Mouse (Mus musculus): ENCODE results near the gene Srl.
A peak's percentile ranks its signal among the peaks of the same experiment; 100 is the strongest.
"Not testable (repeated sequence)": the region's sequence is repeated elsewhere in the genome, so short reads cannot be mapped to it uniquely, and the experiment has no call there.

Srl gene

DNA sequence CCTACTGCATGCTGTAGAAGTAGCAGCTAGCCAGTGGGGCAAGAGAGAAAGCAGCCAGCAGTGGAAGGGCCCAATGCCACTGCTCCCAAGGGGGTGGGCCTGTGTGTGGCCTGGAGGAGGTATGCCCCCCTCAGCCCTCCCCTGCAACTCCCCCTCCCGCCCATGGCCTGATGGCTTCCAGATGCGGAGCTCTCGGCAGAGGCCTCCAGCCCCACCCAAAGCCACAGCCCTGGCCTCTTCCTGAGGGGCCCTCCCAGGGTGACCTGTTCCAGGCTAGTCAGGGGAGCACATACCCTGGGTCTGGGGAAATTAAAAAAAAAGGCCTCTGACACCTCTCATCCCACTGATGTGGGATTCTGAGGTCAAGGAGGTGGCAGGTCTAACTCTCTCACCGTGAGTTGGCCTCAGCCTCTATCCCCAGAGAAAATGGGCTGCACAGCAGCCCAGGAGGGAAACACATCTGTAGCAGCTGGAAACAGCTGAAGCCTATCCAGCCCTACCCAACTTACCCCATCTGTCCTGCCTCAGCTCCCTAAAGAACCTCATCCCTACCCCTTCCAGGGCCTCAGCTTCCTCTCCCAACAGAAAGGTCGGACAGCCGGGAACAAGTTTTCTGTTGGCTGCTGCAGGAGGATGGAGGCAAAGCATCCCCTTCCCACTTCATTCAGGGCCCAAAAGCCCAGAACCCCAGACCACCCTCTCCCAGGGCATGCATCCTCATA, 11.4 kb upstream of the Srl start:
- no peak for DNase-seq (ENCODE audit: low spot score in 2 of 2)

DNA sequence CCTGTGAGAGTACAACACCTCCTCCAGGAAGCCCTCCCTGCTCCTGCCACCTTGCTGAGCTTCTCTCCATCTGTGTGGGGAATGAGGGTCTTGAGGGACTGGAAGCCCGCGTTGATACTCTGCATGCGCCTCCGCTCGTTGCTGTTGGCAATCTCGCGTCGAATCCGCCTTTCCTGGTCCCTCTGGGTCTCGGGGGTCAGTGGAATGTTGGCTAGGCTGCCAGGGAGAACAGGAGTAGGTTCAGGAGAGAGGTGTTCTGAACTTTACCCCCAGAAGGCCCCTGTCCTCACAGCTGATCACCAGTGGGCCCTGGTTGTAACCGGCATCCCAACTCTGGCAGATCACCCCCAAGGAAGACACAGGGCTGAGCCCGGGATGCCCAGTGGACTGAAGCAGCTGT, 10.3 kb upstream of the Srl start:
- no peak for DNase-seq (ENCODE audit: low spot score in 2 of 2)

DNA sequence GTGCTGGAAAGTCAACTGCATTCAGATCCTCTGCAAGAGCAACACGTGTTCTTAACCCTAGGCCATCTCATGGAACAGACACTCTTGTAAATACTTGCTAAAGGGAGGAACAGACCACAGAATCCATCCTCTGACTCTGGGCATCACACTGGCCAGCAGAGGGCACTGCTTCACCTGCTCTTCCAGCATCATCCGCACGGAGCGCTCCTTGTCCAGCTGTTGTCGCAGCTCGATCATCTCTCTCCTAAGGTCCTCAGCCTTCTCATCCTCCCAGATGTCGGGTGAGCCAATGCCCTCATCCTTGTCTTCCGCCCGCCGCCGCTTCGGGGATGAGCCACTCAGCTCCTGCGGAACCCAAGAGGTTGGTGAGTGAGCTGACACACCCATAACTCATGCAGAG, 9.4 kb upstream of the Srl start:
- peak in 1 of 2 experiments; percentile 59 for DNase-seq (ENCODE audit: low spot score in 2 of 2)

DNA sequence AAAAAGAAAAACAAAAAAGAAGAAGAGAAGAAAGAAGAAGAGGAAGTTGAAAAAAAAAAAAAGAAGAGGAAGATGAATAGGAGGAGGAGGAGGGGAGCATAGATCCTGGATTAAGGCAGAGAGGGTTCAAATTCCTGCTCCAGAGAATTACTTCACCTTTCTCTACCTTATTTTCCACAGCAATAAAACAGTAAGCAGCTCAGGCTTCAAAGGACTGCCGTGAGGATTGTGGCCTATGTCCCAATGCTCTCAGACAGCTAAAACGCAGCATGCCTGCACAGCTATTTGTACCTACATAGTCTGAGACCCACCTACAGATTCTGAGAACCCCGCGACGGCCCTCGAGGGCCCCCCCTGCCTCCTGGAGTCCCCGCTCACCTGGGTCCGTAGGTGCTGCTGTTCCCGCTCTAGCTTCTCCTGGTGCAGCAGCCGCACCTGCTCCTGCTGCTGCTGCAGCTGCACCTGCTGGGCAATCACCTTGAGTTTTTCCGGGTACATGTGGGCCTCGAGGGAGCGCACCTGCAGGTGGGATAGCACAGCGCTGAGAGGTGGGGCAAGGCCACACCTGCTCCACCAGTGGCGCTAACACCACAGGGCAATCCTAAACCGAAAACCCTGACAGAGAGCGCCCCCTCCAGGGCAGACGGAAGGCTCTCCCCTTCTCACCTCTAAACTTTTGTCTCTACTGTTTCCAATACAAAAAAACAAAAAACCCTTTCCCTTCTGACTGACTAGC, 7.5 kb upstream of the Srl start:
- no peak for DNase-seq (ENCODE audit: low spot score in 2 of 2)

DNA sequence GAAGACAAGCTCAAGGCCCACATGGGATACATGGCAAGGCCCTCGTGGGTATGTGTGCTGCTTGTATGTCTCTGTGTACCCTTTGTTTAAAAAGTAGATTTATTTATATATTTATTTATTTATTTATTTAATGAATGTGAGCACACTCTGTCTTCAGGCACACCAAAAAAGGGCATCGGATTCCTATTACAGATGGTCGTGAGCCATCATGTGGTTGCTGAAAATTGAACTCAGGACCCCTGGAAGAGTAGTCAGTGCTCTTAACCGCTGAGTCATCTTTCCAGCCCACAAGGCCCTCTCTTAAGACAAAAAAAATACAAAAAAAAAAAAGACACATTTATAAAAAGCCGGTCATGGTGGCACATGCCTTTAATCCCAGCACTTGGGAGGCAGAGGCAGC, 6.0 kb upstream of the Srl start:
- DNase-seq (ENCODE audit: low spot score in 2 of 2) = no peak

DNA sequence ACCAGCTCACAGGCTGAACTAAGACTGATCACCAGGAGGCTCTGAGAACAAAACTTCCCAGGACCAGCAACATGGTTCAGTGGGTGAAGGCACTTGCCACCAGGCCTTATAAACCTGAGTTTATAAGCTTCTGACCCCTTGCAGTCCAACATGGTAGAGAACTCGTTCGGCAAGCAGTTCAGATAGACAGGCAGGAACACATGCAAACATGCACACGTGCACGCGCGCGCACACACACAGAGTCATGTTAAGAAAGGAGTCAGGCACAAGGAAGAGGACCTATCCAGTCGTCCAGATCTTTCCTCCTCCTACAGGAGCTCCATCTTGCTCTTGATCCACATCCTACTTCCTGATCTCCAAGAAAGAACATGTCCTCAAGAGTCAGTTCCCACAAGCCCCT, 5.2 kb upstream of the Srl start:
- DNase-seq (ENCODE audit: low spot score in 2 of 2) = no peak

DNA sequence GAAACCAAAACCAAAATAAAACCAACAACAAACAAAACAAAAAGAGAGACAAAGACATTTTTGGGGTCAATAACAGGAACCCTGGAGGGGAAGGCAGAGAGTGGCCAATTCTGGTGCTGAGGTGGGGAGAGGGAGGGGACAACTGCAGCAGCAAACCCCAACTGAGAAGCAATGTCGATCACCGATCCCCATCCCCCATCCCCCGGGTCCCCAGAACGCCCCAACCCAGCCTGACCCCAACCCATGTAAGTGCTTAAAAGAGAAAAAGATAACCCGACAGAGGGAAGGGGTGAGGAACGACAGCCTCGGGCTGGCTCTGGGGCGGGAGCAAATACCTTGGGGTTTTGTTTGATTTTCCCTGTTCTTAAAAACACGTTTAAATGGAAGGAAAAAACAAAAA, 3.2 kb upstream of the Srl start:
- no peak for DNase-seq (ENCODE audit: low spot score in 2 of 2)

DNA sequence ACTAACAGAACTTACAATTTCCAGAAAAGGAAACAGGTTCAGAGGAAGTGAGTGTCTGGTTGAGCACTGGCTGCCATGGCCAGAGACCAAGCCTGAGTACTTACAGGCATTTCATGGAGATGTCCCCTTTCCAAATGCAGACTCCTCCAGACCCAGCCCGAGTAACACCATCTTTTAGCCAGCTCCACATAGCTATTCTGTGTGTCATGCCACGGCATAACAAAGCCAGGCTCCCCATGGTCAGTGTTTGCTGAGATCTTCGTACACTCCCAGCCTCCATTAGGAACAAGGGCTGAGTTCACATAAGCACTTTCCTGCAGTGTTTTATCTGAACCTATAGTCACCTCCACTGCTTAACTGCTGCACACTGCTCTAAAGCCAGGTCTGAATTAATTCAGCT, 1.6 kb upstream of the Srl start:
- DNase-seq (ENCODE audit: low spot score in 2 of 2) = no peak

DNA sequence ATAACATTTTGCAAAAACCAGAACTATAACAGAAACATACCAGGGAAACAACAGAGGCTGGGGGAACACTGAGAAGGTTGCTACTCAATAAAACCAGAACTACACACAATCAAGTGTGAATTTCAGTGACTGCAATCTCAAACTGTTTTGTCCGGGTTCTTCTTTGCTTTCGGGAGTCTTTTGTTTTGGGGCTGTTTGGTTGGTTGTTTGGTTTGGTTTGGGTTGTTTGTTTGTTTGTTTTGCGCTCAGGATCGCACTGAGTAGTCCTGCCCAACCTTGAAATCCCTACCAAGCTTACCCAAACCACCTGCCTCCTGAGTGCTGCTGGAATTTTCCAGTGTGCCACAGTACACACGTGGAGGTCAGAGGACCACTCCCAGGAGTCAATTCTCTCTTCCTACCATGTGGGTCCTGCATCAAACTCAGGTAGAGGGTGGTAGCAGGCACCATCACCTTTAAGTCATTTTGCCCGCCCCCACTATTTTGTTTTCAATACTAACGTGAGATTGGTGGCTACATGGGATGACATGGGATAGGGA, 689 bp upstream of the Srl start:
- DNase-seq (ENCODE audit: low spot score in 2 of 2) = no peak

DNA sequence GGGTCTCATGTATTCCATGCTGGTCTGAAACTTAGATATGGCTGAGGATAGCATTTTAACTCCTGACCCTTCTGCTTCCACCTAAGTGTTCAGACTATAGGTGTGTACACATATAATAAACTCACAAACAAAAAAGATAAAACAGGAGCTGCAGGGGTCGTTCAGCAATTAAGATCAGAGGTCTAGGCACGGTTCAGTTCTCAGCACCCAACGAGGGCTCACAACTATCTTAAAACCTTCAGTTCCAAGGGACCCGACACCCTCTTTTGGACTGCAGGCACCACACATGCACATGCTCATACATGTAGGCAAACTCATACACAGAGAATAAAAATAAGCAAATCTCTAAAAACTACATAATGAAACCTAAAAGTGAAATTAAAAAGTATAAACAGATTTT, 583 bp downstream of the Srl start:
- no peak for DNase-seq (ENCODE audit: low spot score in 2 of 2)

DNA sequence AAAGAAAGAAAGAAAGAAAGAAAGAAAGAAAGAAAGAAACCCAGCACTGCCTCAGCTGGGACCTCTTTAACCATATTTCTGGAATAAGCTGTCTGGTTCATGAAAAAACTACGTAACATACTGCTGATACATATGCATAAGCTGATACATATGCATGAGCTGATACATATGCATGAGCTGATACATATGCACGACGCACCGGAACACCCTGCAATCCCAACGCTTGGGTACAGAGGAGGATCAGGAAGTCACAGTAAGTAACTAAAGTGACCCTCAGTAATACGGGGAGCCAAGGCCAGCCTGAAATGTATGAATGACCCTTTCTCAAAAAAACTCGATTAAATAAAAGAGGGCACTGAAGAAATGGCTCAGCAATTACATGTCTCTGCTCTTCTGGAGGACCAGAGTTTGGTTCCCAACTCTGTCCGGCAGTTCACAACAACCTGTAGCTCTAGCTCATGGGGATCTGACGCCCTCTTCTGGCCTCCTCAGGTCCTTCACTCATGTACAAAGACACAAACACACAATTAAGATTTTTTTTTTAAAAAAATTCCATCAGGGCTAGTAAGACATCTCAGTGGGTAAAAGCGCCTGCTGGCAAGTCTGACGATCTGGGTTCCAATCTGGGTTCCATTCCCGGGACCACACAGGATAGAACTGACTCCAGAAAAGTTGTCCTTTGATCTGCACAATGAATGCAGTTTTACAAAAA, 1.4 kb downstream of the Srl start:
- DNase-seq (ENCODE audit: low spot score in 2 of 2) = no peak

DNA sequence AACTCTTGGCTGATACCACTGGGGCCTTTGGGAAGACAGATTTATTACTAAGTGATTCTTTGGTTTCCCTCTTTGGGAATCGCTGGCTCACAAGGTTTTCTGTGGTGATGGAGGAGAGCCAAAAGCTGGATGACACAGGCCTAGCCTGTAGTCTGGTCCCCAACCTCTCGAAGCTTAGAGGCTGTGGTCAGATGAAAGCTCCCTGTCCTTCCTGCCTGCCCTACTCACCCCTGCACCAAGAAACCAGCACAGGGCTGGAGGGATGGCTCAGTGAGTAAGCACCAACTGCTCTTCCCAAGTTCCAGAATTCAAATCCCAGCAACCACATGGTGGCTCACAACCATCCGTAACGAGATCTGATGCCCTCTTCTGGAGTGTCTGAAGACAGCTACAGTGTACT, 2.1 kb downstream of the Srl start:
- no peak for DNase-seq (ENCODE audit: low spot score in 2 of 2)

DNA sequence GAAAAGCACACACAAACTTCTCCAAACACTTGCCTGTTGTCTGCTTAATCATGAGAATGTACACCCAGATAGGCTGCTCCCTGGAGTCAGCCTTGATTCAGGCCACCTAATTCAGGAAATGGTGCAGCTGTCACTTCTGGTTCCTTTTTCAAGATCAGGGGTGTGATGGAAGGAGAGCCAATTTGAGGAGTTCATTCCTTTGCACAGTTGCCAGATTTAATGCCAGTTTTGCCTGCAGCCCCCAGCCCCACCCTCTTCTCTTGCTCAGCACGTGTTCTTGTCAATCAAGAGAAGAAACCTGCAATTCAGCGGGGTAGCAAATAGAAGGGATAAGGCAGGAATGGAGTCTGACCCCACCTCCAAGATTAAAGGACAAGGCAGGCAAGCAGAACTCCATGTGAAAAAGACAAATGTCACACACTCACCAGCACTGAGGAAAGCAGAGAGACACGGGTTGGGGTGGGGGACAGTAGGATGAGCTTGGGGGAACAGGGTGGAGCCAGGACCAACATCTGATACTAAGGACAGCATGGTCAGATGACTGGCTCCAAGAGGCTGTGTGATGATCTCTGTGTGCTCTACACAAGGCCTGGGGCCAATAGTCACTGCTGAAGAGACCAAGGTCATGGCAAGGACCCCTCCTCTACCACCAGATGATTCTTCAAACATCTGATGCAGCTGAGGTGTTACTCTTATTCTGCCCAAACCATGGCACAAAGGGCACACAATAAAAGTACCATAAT, 3.8 kb downstream of the Srl start:
- DNase-seq (ENCODE audit: low spot score in 2 of 2) = no peak

DNA sequence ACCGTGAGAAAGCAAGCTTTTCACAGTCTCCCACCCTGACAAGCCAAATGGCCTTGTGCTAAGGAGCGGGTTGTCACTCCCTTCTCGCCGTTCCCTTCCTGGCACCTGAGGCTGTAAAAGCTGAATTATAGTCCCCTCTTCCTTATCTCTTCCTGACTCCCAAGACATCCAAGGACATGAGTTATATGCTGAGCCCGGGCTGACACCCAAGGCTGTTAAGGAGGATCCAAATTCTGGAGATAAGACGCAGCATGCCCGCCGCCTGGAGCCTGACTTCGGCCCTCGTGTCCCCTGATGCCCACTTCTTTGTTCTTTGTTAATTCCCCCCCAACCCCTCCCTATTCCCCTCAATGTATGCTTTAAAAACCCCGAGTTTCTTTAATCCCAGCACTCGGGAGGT, 14.2 kb downstream of the Srl start:
- not testable (repeated sequence) for DNase-seq (ENCODE audit: low spot score in 2 of 2)

DNA sequence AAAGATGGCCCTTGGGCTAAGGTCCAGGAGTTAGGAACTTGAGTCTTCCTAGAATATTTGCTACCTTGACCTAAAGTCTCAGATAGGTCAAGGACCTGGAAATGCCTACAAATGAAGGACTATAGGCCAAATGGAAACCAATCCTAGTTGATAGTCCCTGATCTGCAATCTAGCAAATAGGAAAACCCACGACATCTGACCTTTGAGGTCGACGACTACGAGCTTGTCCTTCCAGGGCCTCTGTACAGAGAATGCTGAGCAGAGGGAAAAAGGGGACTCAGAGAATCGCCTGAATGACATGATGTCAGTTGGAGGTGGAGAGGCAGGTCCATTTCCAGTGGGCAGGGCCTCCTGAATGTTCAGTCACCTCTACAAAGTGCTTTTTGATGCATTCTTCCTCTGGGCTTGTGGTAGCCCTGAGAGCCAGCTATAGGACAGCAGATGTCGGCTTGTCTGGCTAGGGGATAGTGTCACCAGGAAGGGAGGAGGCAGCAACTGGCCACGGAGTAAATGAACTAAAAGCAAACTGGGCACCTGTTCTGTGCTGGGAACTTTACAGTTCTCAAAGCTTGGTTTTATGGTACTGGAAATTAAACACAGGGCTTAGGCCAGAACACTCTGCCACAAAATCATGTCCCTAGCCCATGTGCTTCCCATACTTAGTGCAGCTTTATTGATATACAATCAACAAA, 18.2 kb downstream of the Srl start:
- no peak for DNase-seq (ENCODE audit: low spot score in 2 of 2)

DNA sequence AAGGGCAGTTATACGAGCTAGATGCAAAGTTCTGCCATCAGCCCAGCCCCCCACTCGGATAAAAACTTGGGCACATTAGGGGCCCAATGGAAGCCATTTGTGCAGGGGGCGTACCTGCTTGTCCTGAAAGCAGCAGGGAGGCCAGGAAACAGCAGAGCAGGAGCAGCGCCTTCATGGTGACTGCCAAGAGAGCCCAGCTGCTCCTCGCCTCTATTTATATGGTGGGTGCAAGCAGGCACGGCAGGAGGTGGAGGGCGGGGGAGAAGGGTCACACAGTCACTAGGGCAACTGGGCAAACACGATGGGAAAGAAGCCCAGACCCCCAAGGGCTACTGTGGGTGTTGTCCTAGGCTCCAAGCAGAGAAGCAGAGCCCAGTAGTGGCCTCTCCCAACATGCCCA, 18.7 kb downstream of the Srl start:
- DNase-seq (ENCODE audit: low spot score in 2 of 2) = no peak

DNA sequence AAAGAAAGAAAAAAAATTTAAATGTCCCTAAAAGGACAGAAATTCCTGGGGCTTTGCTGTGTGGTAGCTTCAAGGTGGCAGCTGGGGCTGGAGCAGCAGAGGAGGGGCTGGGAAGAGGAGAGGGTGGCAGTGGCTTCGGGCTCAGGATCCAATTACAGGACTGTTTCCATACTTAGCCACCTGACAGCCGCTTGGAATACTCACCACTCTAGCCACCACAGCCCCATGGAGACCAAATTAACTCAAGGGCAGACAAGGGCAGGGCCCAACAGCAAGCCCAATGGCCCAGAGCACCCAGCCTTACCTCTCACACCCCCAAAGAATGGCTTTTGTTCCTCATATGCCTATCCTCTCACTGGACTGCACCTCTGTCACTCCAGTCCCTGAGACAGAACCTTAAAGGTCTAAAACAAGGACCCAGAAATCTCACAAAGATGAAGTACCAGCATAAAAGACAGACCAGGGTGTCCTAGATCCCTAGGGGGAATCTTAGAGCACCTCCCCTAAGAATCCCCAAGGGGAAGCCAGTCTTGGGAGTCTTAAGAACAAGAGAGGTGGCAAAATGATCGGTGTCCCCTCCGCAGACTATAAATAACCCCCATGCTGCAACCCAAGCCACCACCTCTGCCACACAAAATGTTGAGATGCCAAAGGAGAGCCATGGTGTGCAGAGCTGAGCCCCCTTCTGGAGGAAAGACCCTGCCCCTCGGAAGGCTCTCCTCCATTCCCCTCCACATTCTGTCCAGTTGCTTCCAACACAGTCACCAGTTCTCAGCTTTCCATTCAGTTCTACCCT, 19.7 kb downstream of the Srl start:
- DNase-seq (ENCODE audit: low spot score in 2 of 2) = no peak

DNA sequence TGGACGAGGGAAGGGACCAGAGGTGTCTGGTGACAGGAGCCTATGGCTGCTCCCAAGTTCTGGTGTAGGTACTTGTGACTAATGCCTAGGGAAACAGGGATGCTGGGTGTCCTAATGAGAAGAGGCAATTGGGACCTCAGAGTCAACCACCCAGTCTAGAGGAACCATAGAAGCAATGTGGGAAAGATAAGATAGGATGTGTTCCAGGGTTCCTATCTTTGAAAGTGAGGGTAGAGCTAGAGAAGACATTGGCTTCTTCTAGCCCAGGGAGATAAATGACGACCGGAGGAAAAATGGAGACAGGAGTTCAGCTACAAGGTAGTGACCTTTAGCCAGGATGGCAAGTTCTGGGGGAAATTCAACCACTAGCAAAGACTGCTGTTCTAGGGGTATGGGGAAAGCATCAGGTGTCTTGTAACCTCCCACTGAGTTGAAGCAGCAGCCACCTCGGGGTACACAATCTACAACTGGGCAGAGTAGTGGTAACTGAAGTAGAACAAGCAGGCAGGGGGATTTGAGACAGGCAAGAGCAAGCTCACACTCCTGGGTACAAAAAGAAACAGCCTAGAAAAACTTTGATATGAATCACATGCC, 20.4 kb downstream of the Srl start:
- no peak for DNase-seq (ENCODE audit: low spot score in 2 of 2)

DNA sequence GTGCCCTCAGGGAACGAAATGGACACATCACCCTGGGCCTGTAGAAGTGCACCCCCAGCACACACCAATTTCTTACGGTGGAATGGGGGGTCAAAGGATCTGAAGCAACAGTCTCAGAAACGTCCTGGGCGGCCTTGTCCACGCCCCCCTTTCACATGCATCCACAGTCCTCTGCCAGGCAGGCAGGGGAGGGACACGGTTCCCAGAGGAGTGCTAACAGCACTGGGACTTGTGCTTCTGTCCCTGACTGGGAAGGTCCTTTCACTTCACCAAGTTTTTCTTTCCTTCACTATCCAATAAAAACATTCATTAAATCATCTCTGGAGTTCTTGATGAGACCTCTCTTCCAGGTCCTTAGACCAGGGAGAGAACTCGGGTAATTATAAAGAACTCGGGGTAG, 20.9 kb downstream of the Srl start:
- no peak for DNase-seq (ENCODE audit: low spot score in 2 of 2)

DNA sequence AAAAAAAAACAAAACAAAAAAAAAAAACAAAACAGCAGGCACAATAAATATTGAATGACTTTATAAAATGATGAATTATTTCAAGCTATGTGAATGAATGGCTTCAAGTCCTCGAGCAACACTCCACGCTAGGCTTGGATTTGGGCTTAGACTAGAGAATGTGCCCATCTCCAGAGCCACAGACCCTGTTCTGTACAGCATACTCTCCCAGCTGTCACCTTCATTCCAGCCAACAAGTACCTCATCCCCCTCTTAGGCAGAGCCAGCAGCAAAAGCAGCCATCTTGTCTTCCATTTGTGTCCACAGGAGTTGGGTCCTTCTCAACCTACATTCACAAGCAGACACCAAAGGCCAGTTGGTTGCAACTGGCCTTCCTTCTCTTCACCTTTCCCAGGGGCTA, 21.8 kb downstream of the Srl start:
- no peak for DNase-seq (ENCODE audit: low spot score in 2 of 2)
